Mouse (Mus musculus) gastrocnemius, postnatal 36 days (tissue): ENCODE results near the gene Olfm4. TPM values are rescaled to one million over a fixed set of nuclear protein-coding genes. Genes with fewer than 3 reads are reported as not detected.

Experiments
- DNase-seq, 2 experiments: peaks; one replicate each; pipeline ENCODE4 v3.0.0; 2022
- intact Hi-C: fragments of 180-260 bp; cut with DNase I; formaldehyde crosslinking; loops from one replicate; pipeline ENCODE4 v1.15.1; 2025
- long read RNA-seq, 2 experiments: library from polyadenylated mRNA; stranded (forward); transcript quantifications; one replicate each; pipeline ENCODE4 v2.0.0; 2021
- total RNA-seq, 2 experiments: library from RNA; stranded (reverse); gene quantifications; 2 replicates each; pipeline ENCODE4 v1.2.3; 2021

The Olfm4 gene
- not detected for total RNA-seq
- long read RNA-seq, experiment 1, result 0 reads
- long read RNA-seq, experiment 2, result 0 reads

DNA sequence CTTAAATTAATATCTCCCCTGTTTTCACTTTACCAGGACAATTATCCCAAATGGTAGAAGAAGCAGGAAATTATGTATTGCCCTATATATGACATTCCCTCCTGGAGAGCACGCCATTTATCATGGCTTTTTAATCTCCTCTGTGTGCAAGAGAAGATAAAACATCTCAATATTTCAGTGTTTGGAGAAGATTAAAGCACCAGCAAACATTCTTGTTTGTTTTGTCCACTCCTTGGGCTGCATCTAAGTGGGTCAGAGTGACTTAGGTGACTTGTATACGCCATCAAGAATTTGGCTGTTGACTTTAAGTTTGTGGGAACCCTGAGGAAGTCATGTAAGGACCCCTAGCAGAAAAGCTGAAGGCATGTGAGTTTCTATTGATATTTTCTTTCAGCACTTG is at the start of gene Olfm4:
Olfm4 (plus strand) TSS at position 301 of the 400 bp plus-strand sequence.
- intact Hi-C loops, result no loop called here
- DNase-seq, result no peak

GRCm38 (mm10) chr14:79934426-79934825 is 49.5 kb upstream of the Olfm4 start:
- intact Hi-C loops, result no loop called here
- no peak for DNase-seq

DNA sequence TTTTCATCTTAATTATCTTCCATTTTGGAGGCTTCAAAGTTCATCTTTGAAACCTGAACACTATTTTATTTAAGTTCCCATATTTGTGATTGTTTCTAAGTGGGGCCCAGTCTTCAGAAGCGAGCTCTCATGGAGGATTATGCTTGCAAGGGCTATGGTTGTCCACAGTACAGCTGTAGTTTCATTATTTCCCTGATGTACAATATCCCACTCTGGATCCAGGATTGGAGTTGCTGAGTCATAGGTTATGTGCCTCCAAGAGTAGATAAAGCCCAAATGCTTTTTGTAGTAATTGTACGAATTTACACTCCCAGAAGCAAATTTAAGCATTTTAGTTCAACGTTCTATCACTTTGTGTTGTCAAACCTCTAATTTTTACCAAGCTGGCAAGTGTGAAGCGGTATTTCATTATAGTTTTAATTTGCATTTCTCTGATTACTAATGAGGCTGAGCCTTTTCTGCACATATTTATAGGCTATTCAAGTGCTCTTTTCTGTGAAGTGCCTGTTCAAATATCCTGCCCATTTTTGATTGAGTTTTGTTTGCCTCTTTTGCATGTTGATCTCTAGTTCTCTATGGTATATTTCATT is 46.9 kb upstream of the Olfm4 start:
- intact Hi-C loops, result no loop called here
- DNase-seq, result no peak

DNA sequence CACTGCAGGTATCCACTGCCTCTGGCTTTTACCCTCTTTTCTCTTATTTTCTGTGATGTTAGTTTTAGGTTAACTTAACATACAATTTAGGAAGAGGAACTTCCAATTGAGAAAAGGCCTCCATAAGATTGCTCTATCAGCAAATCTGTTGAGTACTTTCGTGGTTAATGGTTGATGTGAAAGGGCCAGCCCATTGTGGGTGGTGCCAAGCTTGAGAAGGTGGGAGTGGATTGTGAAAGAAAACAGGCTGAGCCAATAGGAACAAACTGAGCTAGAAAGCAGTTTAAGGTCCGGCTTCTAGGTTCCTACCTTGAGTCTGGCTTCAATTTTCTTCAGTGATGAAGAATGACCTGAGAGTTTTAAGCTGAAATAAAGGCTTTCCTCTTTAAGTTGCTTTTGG is 38.0 kb upstream of the Olfm4 start:
- intact Hi-C loops, result no loop called here
- DNase-seq, result no peak

DNA sequence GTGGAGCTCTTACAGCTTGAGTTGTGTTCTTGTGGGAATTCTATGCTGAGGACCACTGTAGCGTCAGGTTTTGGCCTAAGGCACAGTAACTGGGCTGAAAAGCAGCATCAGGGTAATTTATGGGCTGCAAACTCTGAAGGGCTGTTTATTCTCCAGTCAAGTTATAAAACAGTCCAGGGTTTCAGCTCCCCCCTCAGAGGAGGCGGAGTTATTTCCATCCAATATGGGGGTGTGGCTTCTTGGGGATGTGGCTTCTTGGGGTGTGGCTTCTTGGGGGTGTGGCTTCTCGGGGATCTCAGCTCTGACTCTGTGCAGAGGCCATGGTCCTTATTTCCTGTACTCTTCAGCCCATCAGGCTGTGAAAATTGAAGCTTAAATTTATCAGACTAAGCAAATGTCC is 28.2 kb upstream of the Olfm4 start:
- DNase-seq, result no peak
- intact Hi-C loops, result no loop called here

- intact Hi-C loops, result no loop called here
- DNase-seq, result no peak
Measured at GRCm38 (mm10) chr14:79957789-79958487, 25.9 kb upstream of the Olfm4 start.

- no peak for DNase-seq
- intact Hi-C loops, result no loop called here
Measured at GRCm38 (mm10) chr14:79961187-79961586, 22.7 kb upstream of the Olfm4 start.

DNA sequence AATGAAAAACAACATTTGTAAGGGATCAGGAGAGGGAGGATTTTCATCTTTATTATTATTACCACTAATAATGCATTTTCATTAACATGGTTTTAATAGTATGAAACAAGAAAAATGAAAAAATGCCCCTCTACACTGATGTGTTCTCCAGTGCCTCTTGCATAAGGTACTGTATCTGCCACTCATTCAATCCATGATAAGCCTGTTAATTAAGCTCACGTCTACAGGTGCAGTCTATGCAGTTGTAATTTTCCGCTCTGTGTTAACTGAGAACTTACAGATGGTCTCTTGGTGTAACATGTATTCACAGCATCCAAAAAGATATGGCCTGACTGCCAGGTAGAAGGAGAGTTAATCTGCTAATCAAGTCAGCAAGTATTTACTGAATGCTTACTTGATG is 22.3 kb upstream of the Olfm4 start:
- intact Hi-C loops, result no loop called here
- no peak for DNase-seq

DNA sequence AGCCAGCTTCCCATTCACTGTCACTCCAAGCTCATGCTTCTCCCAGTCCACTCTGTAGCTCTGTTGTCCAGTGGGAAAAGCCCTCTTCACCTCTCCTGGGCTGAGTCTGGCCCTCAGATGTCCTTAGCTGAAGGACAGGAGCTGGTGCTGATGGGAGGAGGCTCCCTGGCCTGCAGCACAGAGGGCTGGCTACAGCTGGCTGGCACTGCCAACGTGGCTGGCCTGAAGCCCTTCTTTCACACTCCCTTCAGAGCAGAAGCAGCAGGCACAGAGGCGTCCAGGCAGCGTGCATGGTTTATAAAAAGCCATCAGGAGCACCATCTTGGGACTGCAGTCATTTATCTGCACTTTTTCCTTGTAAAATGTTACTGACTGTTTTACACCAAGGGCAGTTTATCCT is 13.7 kb upstream of the Olfm4 start:
- DNase-seq, result no peak
- intact Hi-C loops, result no loop called here

- intact Hi-C loops, result no loop called here
- no peak for DNase-seq
Measured at GRCm38 (mm10) chr14:79970928-79971738, 12.7 kb upstream of the Olfm4 start.

GRCm38 (mm10) chr14:79981437-79981836 is 2.4 kb upstream of the Olfm4 start:
- DNase-seq, result no peak
- intact Hi-C loops, result no loop called here

GRCm38 (mm10) chr14:79985137-79985670 is 1.3 kb downstream of the Olfm4 start:
- intact Hi-C loops, result no loop called here
- DNase-seq, result no peak

GRCm38 (mm10) chr14:79985696-79986095 is 1.8 kb downstream of the Olfm4 start:
- intact Hi-C loops, result no loop called here
- peak; percentile 20 for DNase-seq

- DNase-seq, result no peak
- intact Hi-C loops, result no loop called here
Measured at GRCm38 (mm10) chr14:79986831-79987230, 3.0 kb downstream of the Olfm4 start.

DNA sequence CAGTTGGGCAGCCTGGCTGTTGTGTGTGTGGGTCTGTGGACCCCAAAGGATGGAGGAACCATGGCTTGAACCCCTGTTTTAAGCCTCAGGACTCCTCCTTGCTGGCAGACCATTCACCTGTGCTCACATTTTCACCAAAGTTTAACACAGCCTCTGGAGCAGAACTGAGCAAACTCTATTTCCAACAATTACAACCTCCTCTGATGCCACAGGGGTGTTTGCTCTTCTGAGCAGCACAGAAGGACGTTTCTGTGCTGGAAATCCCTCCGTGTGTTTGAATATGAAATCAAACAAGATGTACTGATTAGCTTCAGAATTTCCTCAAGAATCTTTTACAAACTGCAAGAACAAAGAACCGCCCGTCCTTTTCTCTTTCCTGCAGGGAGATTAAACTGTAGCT is 5.9 kb downstream of the Olfm4 start:
- intact Hi-C loops, result no loop called here

GRCm38 (mm10) chr14:79990547-79990946 is 6.7 kb downstream of the Olfm4 start:
- intact Hi-C loops, result no loop called here
- DNase-seq, result no peak

More for the DNA sequence above, 5.9 kb downstream of the Olfm4 start:
- DNase-seq, result no peak

GRCm38 (mm10) chr14:79997534-79997933 is 13.7 kb downstream of the Olfm4 start:
- intact Hi-C loops, result no loop called here
- DNase-seq, result no peak

- no peak for DNase-seq
- intact Hi-C loops, result no loop called here
Measured at GRCm38 (mm10) chr14:80000110-80000531, 16.2 kb downstream of the Olfm4 start.

- intact Hi-C loops, result no loop called here
- DNase-seq, result no peak
Measured at GRCm38 (mm10) chr14:80007686-80008085, 23.8 kb downstream of the Olfm4 start.

- DNase-seq, result no peak
- intact Hi-C loops, result no loop called here
Measured at GRCm38 (mm10) chr14:80010426-80010825, 26.5 kb downstream of the Olfm4 start.

- intact Hi-C loops, result no loop called here
- no peak for DNase-seq
Measured at GRCm38 (mm10) chr14:80014966-80015365, 31.1 kb downstream of the Olfm4 start.
